In the genomic region with DNA sequence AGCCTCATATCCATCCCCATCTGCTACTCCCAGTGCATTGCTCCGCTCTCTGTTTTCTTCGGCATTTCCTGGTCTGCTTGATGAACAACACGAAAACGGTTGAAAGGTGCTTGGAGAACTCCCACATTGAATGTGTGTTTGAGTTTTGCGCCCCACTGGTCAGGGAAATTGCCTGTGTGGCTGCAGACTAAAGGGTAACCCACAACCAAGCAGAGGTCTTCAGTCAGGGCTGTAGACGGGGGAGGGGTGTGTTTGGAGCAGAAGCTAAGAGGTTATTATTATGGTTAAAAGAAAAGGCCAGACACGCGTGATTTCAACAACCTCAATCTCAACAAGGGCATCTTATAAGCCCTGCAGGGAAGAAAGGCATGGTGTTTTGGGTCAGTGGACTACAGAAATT, we compare ENCODE assay signal across 23 mouse cellular contexts.
DNase-seq lines count a peak whose midpoint lies in the region; ATAC-seq lines count a peak whose summit lies in the region.
"Had no signal": no experiment of that assay in that cellular context is flagged by ENCODE, and none has a peak within 500 bp of the region (broad histone marks: within the 10 kb centered on the region; RNA-seq: fewer than 3 reads in every experiment).

No protein-coding gene starts in this region.

- 48% methylated on average over 8 of the region's 8 CpGs for WGBS in kidney, embryonic 14.5 days
- WGBS in kidney, embryonic 16.5 days = 46% methylated on average over 8 of the region's 8 CpGs

- H3K9ac ChIP-seq in kidney, embryonic 14.5 days (ENCODE audit: low read depth, low read length) = no peak overlapping the region
- H3K9ac ChIP-seq in kidney, embryonic 16.5 days (replicated peaks; ENCODE audit: low read length) = no peak overlapping the region
- H3K9ac ChIP-seq: embryonic facial prominence, embryonic 12.5 days; forebrain, embryonic 13.5 days; forebrain, embryonic 15.5 days had no signal

- no peaks in the 10 kb centered on the region for H3K36me3 ChIP-seq in kidney, embryonic 14.5 days (ENCODE audit: control insufficient read depth, insufficient read depth, low read length)
- no peaks in the 10 kb centered on the region for H3K36me3 ChIP-seq in kidney, embryonic 16.5 days (ENCODE audit: insufficient read depth, low read length)
- H3K36me3 ChIP-seq: embryonic facial prominence, embryonic 10.5 days; embryonic facial prominence, embryonic 12.5 days; forebrain, embryonic 15.5 days; G1E had no signal

- H3K27me3 ChIP-seq in kidney, embryonic 14.5 days (ENCODE audit: control insufficient read depth, insufficient read depth, low read length) = no peaks in the 10 kb centered on the region
- no peaks in the 10 kb centered on the region for H3K27me3 ChIP-seq in kidney, embryonic 16.5 days (ENCODE audit: insufficient read depth, low read length)
- H3K27me3 ChIP-seq: CH12.LX; embryonic facial prominence, embryonic 12.5 days; forebrain, embryonic 13.5 days; forebrain, embryonic 15.5 days had no signal

- no peak for DNase-seq in kidney, postnatal 14 days
- no peak for DNase-seq in kidney, adult 9 months
- DNase-seq in retina, postnatal 1 day = peak; percentile 17
- DNase-seq in retina, embryonic 14.5 days (ENCODE audit: low spot score) = no peak
- DNase-seq: adrenal gland, adult 8-10 months; adrenal gland, postnatal 14 days; adrenal gland, postnatal 36 days; cerebellum, adult 11-12 months; cerebellum, adult 2 months; cerebellum, adult 9-10 months; cerebellum, postnatal 10 days; cerebellum, postnatal 25 days had no signal

- H3K4me2 ChIP-seq in kidney, embryonic 14.5 days (replicated peaks; ENCODE audit: low read depth, low read length) = no peak overlapping the region
- no peak overlapping the region for H3K4me2 ChIP-seq in kidney, embryonic 16.5 days (replicated peaks; ENCODE audit: low read depth, low read length)
- H3K4me2 ChIP-seq: embryonic facial prominence, embryonic 12.5 days; forebrain, embryonic 13.5 days; forebrain, embryonic 15.5 days had no signal

- H3K27ac ChIP-seq in kidney, embryonic 14.5 days (ENCODE audit: low read depth, low read length) = peak overlapping the region; percentile 59; the same call in 1 of the 2 replicates
- no peak overlapping the region for H3K27ac ChIP-seq in kidney, embryonic 16.5 days (ENCODE audit: low read length)
- H3K27ac ChIP-seq: embryonic facial prominence, embryonic 10.5 days; embryonic facial prominence, embryonic 12.5 days; forebrain, embryonic 13.5 days; forebrain, embryonic 15.5 days had no signal

- ATAC-seq in kidney, embryonic 14.5 days (ENCODE audit: low FRiP score, low TSS enrichment) = peak; percentile 32; the same call in 1 of the 2 replicates
- ATAC-seq in kidney, embryonic 16.5 days (ENCODE audit: low FRiP score, low TSS enrichment) = peak; percentile 75; the same call in 1 of the 2 replicates
- ATAC-seq: activated CD4-positive, CD25-positive, alpha-beta regulatory T cell, adult 4 months; CD4-positive, CD25-positive, alpha-beta regulatory T cell, adult 4 months; forebrain, embryonic 13.5 days; forebrain, embryonic 15.5 days; Patski had no signal

- H3K4me1 ChIP-seq in kidney, embryonic 14.5 days (ENCODE audit: control insufficient read depth, insufficient read depth, low read length) = 0 out of 2 replicates have a peak, but pooled peaks cover 6% of the 10 kb centered on the region
- no peaks in the 10 kb centered on the region for H3K4me1 ChIP-seq in kidney, embryonic 16.5 days (ENCODE audit: insufficient read depth, low read length)
- H3K4me1 ChIP-seq: embryonic facial prominence, embryonic 12.5 days; forebrain, embryonic 15.5 days had no signal

- no peak overlapping the region for H3K4me3 ChIP-seq in kidney, embryonic 14.5 days (ENCODE audit: low read length)
- H3K4me3 ChIP-seq in kidney, embryonic 16.5 days (ENCODE audit: low read length) = no peak overlapping the region
- H3K4me3 ChIP-seq: embryonic facial prominence, embryonic 10.5 days; embryonic facial prominence, embryonic 12.5 days; forebrain, embryonic 13.5 days; forebrain, embryonic 15.5 days had no signal

- H3K9me3 ChIP-seq in kidney, embryonic 14.5 days (ENCODE audit: control insufficient read depth, low read length) = no peaks in the 10 kb centered on the region
- H3K9me3 ChIP-seq in kidney, embryonic 16.5 days (ENCODE audit: low read length) = no peaks in the 10 kb centered on the region
- H3K9me3 ChIP-seq: embryonic facial prominence, embryonic 10.5 days; embryonic facial prominence, embryonic 12.5 days; forebrain, embryonic 13.5 days; forebrain, embryonic 15.5 days; G1E had no signal
